Mouse (Mus musculus) hindbrain, postnatal 0 days (tissue): Measurements from ENCODE around the gene Abcc10. TPM values are rescaled to one million over a fixed set of nuclear protein-coding genes. Genes with fewer than 3 reads are reported as not detected.
A peak's percentile ranks its signal among the peaks of the same experiment; 100 is the strongest.

Source experiments
- ATAC-seq: fragments of 200-750 bp; cut with Nextera tagmentation; 2 replicates; pipeline ENCODE4 v1.8.0; 2017; ENCODE audit warnings: mild to moderate bottlenecking, moderate TSS enrichment, moderate library complexity
- DNase-seq: peaks from one replicate; pipeline ENCODE4 v3.0.0-alpha.2; 2015; ENCODE audit warnings: low spot score
- H3K27ac ChIP-seq: fragments of 300-500 bp; sonication (generic); 2 replicates; pipeline ENCODE4 v1.5.1; 2014; ENCODE audit warnings: mild to moderate bottlenecking
- H3K27me3 ChIP-seq: fragments of 300-500 bp; sonication (generic); 2 replicates; pipeline ENCODE4 v1.6.1; 2014; ENCODE audit warnings: low read length, mixed read lengths; ENCODE audit not compliant: insufficient read depth
- H3K36me3 ChIP-seq: fragments of 300-500 bp; sonication (generic); 2 replicates; pipeline ENCODE4 v1.6.1; 2014; ENCODE audit warnings: low read length, mixed read lengths; ENCODE audit not compliant: insufficient read depth
- H3K4me1 ChIP-seq: fragments of 300-500 bp; sonication (generic); 2 replicates; pipeline ENCODE4 v1.6.1; 2014; ENCODE audit warnings: antibody characterized with exemption, low read length, mixed read lengths; ENCODE audit not compliant: insufficient read depth
- H3K4me2 ChIP-seq: fragments of 300-500 bp; sonication (generic); 2 replicates; pipeline ENCODE4 v1.6.1; 2014; ENCODE audit warnings: low read depth, mild to moderate bottlenecking, low read length, moderate library complexity, mixed read lengths
- H3K4me3 ChIP-seq: fragments of 300-500 bp; sonication (generic); 2 replicates; pipeline ENCODE4 v1.5.1; 2014; ENCODE audit warnings: low read length
- H3K9ac ChIP-seq: fragments of 300-500 bp; sonication (generic); replicated peaks from 2 replicates; pipeline ENCODE4 v1.6.1; 2014; ENCODE audit warnings: mild to moderate bottlenecking, low read length, moderate library complexity, mixed read lengths
- H3K9me3 ChIP-seq: fragments of 300-500 bp; sonication (generic); 2 replicates; pipeline ENCODE4 v1.6.1; 2016; ENCODE audit warnings: low read length, mixed read lengths
- CTCF ChIP-seq: IDR thresholded peaks from 2 replicates; pipeline ENCODE4 v1.5.1; 2016; ENCODE audit warnings: antibody characterized with exemption, control low read depth, low read depth
- WGBS: fragments of 180-500 bp; shearing (Covaris S2); extraction: QIAGEN DNeasy Blood & Tissue Kit; methylation state at CpG from one replicate; pipeline ENCODE4 v1.1.7; 2014; 5-methylcytosine and 5-hydroxymethylcytosine counted together
- polyA plus RNA-seq: library from polyadenylated mRNA; unstranded; fragments of >200 nt; fragmentation: Nextera tagmentation; extraction: Ambion mirVana; gene quantifications from 2 replicates; pipeline ENCODE4 v1.2.1, GENCODE M21; 2015
- total RNA-seq: library from RNA; depleted of rRNA; stranded (reverse); fragments of >200 nt; gene quantifications from 2 replicates; pipeline ENCODE4 v1.2.3, GENCODE M21; 2014; rRNA removed

The Abcc10 gene
- 12.8 and 16.4 TPM in 2 replicates for total RNA-seq
- 6.6 and 7.3 TPM in 2 replicates for polyA plus RNA-seq

DNA sequence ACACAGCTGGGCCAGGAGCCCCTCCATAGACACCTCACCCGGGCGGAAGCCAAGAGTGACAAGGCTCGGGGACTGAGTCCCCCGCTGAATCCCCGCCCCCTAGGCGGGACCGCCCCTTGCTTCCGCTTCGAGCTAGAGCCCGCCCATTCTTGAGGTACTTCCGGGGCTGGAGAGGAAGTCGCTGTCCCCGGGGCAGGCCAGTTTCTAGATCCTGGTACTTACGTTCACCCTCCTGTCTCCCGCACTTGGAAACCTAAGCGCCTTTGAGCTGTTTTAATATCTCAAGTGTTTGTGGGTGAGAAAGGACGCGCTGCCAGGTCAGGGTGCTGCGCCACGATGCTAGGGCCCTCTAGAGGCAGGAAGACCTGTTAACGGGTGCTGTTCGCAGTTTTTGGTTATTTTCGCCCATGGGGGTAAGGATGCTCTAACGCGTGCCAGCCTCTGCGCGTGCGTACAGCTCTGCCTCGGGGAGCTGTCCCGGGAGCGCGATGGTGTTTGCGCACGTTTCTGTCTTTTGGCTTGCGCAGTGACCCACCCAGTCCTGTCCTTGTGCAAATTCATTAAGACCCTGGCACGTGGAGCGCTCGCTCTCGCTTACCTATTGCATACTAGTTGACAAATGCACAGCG, at the start of gene Abcc10:
Gene Abcc10, minus strand, starts transcription at position 447 of the 629 bp plus-strand sequence.
- TF ChIP-seq CTCF, result peak; percentile 67
- WGBS, result under 1% methylated on average over 40 of the region's 40 CpGs
- peak; percentile 99 for ATAC-seq

DNA sequence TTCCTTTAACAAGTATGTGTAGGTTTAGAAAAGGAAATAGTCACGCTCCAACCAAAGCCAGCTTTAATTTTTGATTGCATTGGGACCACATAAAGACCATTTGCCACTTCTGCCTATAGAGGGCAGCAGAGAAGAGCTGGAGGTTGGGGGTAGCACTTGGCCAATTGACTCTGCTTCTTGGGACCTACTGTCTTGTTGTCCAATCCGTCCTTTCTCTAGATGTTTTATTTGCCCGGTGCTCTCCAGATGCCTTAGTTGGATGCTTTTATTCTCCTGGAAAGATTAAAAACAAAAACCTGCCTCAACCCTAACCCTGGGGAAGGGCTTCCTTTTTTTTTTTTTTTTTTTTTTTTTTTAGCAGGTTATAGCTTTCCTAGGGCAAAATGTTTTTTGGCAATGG, 43.6 kb upstream of the Abcc10 start:
- 75% methylated on average over 3 of the region's 3 CpGs for WGBS
- Histone ChIP-seq H3K4me1 (no peaks in the 10 kb centered on the region), H3K4me3 (no peak overlapping the region), H3K27ac (no peak overlapping the region), H3K36me3 (no peaks in the 10 kb centered on the region), H3K27me3 (no peaks in the 10 kb centered on the region), H3K9me3 (no peaks in the 10 kb centered on the region), H3K4me2 (no peak overlapping the region), H3K9ac (no peak overlapping the region)
- DNase-seq, result no peak
- peak; percentile 38 for TF ChIP-seq CTCF
- no peak for ATAC-seq

More for the DNA sequence above, at the start of gene Abcc10:
- peak within 1 kb of the TSS; percentile 68 for H3K9ac ChIP-seq
- peak; percentile 98 for DNase-seq
- H3K36me3 ChIP-seq, result no peaks in the 10 kb centered on the region
- no peaks in the 10 kb centered on the region for H3K27me3 ChIP-seq
- no peaks in the 10 kb centered on the region for H3K4me1 ChIP-seq
- H3K4me3 ChIP-seq, result peak within 1 kb of the TSS; percentile 62
- H3K9me3 ChIP-seq, result no peaks in the 10 kb centered on the region
- H3K4me2 ChIP-seq, result peak within 1 kb of the TSS; percentile 76
- peak within 1 kb of the TSS; percentile 85 for H3K27ac ChIP-seq

DNA sequence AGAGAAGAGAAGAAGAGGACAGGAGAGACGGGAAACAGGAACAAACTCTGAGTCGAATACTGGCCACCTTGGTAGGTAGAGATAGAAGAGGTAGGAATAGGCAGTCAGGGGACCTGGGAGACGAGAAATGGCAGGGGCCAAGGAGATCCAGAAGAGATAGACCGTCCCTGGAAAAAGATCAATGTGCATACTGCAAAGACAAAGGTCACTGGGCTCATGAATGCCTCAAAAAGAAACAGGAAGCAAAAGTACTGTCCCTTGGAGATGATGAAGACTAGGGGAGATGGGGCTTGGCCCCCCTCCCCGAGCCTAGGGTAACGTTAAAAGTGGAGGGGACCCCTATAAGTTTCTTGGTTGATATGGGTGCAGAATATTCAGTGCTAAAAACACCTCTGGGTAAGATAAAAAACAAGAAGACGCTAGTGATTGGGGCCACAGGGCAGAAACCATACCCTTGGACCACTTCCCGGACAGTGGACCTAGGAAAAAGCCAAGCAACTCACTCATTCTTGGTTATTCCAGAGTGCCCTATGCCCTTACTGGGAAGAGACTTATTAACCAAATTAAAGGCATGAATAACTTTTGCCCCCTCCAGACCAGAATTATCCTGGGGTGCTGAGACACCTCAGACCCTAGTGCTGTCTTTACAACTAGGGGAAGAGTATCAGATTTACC, 23.0 kb upstream of the Abcc10 start:
- 0 out of 2 replicates have a peak, but pooled peaks cover 2% of the 10 kb centered on the region for H3K9me3 ChIP-seq
- DNase-seq (no peak), ATAC-seq (no peak)
- H3K27ac ChIP-seq, result no peak overlapping the region
- no peak overlapping the region for H3K9ac ChIP-seq
- H3K27me3 ChIP-seq, result no peaks in the 10 kb centered on the region
- WGBS, result 85% methylated on average over 8 of the region's 8 CpGs
- no peaks in the 10 kb centered on the region for H3K4me1 ChIP-seq
- no peak overlapping the region for H3K4me3 ChIP-seq
- H3K4me2 ChIP-seq, result no peak overlapping the region
- no peaks in the 10 kb centered on the region for H3K36me3 ChIP-seq
- TF ChIP-seq CTCF, result no peak

DNA sequence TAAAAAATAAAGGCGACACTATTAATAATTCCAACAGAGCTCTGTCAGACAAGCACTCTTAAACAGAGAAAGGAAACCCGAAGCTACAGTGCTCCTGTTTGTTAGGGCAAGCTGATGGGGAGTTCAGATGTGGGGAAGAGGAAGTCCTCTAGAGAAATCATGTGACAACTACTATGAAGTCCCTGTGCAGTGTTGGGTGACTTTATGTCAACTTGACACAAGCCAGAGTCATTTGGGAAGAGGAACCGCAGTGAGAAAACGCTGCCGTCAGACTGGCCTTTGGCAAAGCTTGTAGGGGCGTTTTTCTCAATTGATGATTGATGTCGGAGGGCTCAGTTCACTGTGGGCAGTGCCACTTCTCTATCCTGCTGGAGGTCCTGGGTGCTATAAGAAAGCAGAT, 13.1 kb upstream of the Abcc10 start:
- Histone ChIP-seq H3K4me1 (no peaks in the 10 kb centered on the region), H3K27me3 (no peaks in the 10 kb centered on the region), H3K4me2 (no peak overlapping the region), H3K4me3 (no peak overlapping the region), H3K27ac (no peak overlapping the region), H3K36me3 (no peaks in the 10 kb centered on the region), H3K9me3 (no peaks in the 10 kb centered on the region; the same call in 1 of the 2 replicates), H3K9ac (no peak overlapping the region)
- DNase-seq (no peak), ATAC-seq (no peak)
- TF ChIP-seq CTCF, result no peak
- WGBS, result 83% methylated on average over 7 of the region's 7 CpGs

DNA sequence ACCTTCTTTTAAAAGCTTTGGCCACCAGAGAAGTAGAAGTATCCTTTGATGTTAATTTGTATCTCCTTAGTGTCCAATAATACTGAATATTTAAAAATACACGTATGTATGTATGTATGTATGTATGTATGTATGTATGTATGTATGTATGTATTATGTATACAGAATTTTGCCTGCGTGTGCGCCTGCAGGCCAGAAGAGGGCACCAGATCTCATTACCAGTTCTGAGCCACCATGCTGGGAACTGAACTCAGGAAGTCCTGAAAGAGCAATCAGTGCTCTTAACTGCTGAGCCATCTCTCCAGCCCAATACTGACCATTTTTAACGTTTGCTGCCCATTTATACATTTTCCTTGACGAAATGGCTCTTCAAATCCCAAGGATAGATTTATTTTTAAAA, 8.3 kb upstream of the Abcc10 start:
- DNase-seq (peak; percentile 39), ATAC-seq (no peak)
- peak; percentile 61 for TF ChIP-seq CTCF
- no peak overlapping the region for H3K4me3 ChIP-seq
- H3K9me3 ChIP-seq, result no peaks in the 10 kb centered on the region
- H3K4me2 ChIP-seq, result no peak overlapping the region
- no peaks in the 10 kb centered on the region for H3K27me3 ChIP-seq
- WGBS, result 28% methylated on average over 5 of the region's 5 CpGs
- H3K4me1 ChIP-seq, result no peaks in the 10 kb centered on the region
- H3K9ac ChIP-seq, result no peak overlapping the region
- H3K36me3 ChIP-seq, result no peaks in the 10 kb centered on the region
- no peak overlapping the region for H3K27ac ChIP-seq

DNA sequence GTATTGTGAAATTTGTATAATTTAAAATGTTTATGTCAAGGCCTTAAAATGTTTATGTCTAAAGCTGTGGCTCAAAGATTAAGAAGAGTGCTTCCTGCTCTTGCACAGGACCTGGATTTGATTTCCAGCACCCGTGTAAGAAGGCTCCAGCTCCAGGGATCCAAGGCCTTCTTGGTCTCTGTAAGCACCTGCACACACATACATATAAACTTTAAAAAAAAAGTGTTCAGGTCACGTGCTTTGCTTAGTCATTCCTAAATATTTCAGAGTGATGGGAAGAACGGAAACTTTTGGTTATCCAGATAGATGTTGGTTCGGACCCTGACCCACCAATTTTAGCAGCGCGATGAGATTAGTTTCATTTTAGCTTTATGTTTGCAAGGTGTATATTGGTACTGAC, 571 bp upstream of the Abcc10 start:
- peak; percentile 5 for DNase-seq
- Histone ChIP-seq H3K4me2 (peak overlapping the region; percentile 76), H3K9ac (peak overlapping the region; percentile 68; the same call in 1 of the 2 replicates), H3K9me3 (no peaks in the 10 kb centered on the region), H3K27ac (no peak overlapping the region), H3K36me3 (no peaks in the 10 kb centered on the region), H3K27me3 (no peaks in the 10 kb centered on the region), H3K4me3 (peak overlapping the region; percentile 62), H3K4me1 (no peaks in the 10 kb centered on the region)
- ATAC-seq, result no peak
- no peak for TF ChIP-seq CTCF
- 69% methylated on average over 6 of the region's 6 CpGs for WGBS

DNA sequence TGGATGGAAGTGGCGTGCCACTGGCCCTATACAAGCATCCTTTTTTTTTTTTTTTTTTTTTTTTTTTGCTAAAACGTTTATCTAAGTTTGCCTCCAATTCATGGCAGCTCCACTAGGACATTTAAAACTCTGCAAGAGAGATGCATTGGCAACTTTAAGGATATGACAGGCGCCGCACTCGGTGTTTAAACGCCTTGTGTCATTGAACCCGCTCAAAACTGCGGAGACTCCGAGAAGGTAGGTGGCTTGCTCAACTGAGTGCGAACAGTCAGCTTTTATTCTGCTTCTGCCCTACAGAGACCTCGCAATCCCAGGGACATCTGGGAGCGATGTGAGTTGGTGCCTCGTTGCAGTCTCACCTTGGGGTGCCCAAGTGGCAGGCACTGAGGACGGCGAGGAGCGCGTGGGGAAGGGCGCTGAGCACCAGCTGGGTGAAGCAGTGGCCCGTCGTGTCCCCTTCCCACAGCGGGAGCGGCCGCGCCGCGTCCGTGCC, 693 bp downstream of the Abcc10 start:
- Histone ChIP-seq H3K27ac (peak overlapping the region; percentile 85), H3K9me3 (no peaks in the 10 kb centered on the region), H3K4me3 (peak overlapping the region; percentile 62), H3K36me3 (no peaks in the 10 kb centered on the region), H3K4me2 (peak overlapping the region; percentile 76), H3K9ac (peak overlapping the region; percentile 68), H3K27me3 (no peaks in the 10 kb centered on the region), H3K4me1 (no peaks in the 10 kb centered on the region)
- DNase-seq, result peak; percentile 56
- 1% methylated on average over 27 of the region's 27 CpGs for WGBS
- no peak for ATAC-seq
- no peak for TF ChIP-seq CTCF
